Mouse (Mus musculus): Measurements from ENCODE around the gene Stk4. TPM values are rescaled to one million over a fixed set of nuclear protein-coding genes. Genes with fewer than 3 reads are reported as not detected.

Stk4 gene
- polyA plus RNA-seq, 1 experiment from 2014 or later, result 28.8 TPM

GRCm38 (mm10) chr2:164079488-164079887 lies 9.4 kb downstream of the Stk4 start:
- no peak for DNase-seq (ENCODE audit: low read depth, low spot score)
- no peaks in the 10 kb centered on the region for H3K27me3 ChIP-seq
- in situ Hi-C loops (cut with MboI; ENCODE audit: low pct_unique_long_range_greater_than_20kb), result no loop called here
- no peak for TF ChIP-seq CTCF (IDR thresholded peaks at IDR 0.05)
- CTCF ChIA-PET, result no interaction called here
- ATAC-seq, result no peak
- POLR2A ChIA-PET, result interaction anchor here (0.8 kb wide), 1 partner anchor 8 kb away, joined by 3 read pairs; the partner anchor contains the start of gene Tomm34

- ChIA-PET CTCF (interaction anchor here (0.6 kb wide), 1 partner anchor 227 kb away, joined by 3 read pairs; no protein-coding TSS in a partner anchor), POLR2A (no interaction called here)
- no peak for TF ChIP-seq CTCF (IDR thresholded peaks at IDR 0.05)
- no peak for ATAC-seq
- in situ Hi-C loops (cut with MboI; ENCODE audit: low pct_unique_long_range_greater_than_20kb), result no loop called here
- no peaks in the 10 kb centered on the region for H3K27me3 ChIP-seq
- no peak for DNase-seq (ENCODE audit: low read depth, low spot score)
These were observed 11.5 kb downstream of the Stk4 start for GRCm38 (mm10) chr2:164081577-164081976.

GRCm38 (mm10) chr2:164082175-164082574 lies 12.1 kb downstream of the Stk4 start:
- in situ Hi-C loops (cut with MboI; ENCODE audit: low pct_unique_long_range_greater_than_20kb), result no loop called here
- ChIA-PET CTCF (no interaction called here), POLR2A (no interaction called here)
- ATAC-seq (no peak), DNase-seq (ENCODE audit: low read depth, low spot score) (no peak)
- TF ChIP-seq CTCF (IDR thresholded peaks at IDR 0.05), result no peak
- H3K27me3 ChIP-seq, result no peaks in the 10 kb centered on the region

- no peak for TF ChIP-seq CTCF (IDR thresholded peaks at IDR 0.05)
- in situ Hi-C loops (cut with MboI; ENCODE audit: low pct_unique_long_range_greater_than_20kb), result no loop called here
- no peaks in the 10 kb centered on the region for H3K27me3 ChIP-seq
- DNase-seq (ENCODE audit: low read depth, low spot score) (no peak), ATAC-seq (no peak)
- ChIA-PET CTCF (interaction anchor here (0.7 kb wide), 1 partner anchor 11 kb away, joined by 3 read pairs; no protein-coding TSS in a partner anchor), POLR2A (interaction anchor here (0.8 to 1.0 kb wide), 2 partner anchors 8 to 17 kb away, joined by 3 to 4 read pairs; no protein-coding TSS in a partner anchor)
These were observed 13.7 kb downstream of the Stk4 start for GRCm38 (mm10) chr2:164083609-164084341.

- ChIA-PET POLR2A (interaction anchor here (1.0 kb wide), 1 partner anchor 9 kb away, joined by 4 read pairs; no protein-coding TSS in a partner anchor), CTCF (no interaction called here)
- DNase-seq (ENCODE audit: low read depth, low spot score), result no peak
- no peak for ATAC-seq
- in situ Hi-C loops (cut with MboI; ENCODE audit: low pct_unique_long_range_greater_than_20kb), result no loop called here
- H3K27me3 ChIP-seq, result no peaks in the 10 kb centered on the region
- no peak for TF ChIP-seq CTCF (IDR thresholded peaks at IDR 0.05)
These were observed 14.2 kb downstream of the Stk4 start for GRCm38 (mm10) chr2:164084342-164084700.

- CTCF ChIA-PET, result no interaction called here
- POLR2A ChIA-PET, result no interaction called here
- ATAC-seq, result no peak
- no peak for DNase-seq (ENCODE audit: low read depth, low spot score)
- TF ChIP-seq CTCF (IDR thresholded peaks at IDR 0.05), result no peak
- in situ Hi-C loops (cut with MboI; ENCODE audit: low pct_unique_long_range_greater_than_20kb), result no loop called here
- no peaks in the 10 kb centered on the region for H3K27me3 ChIP-seq
These were observed 17.4 kb downstream of the Stk4 start for GRCm38 (mm10) chr2:164087416-164088017.

GRCm38 (mm10) chr2:164089508-164089907 lies 19.4 kb downstream of the Stk4 start:
- ChIA-PET CTCF (interaction anchor here (0.7 to 1.5 kb wide), 3 partner anchors 14 to 429 kb away, joined by 3 to 4 read pairs (median 3); no protein-coding TSS in a partner anchor), POLR2A (no interaction called here)
- TF ChIP-seq CTCF (IDR thresholded peaks at IDR 0.05), result no peak

GRCm38 (mm10) chr2:164094152-164094551 lies 24.0 kb downstream of the Stk4 start:
- in situ Hi-C loops (cut with MboI; ENCODE audit: low pct_unique_long_range_greater_than_20kb), result no loop called here
- no peaks in the 10 kb centered on the region for H3K27me3 ChIP-seq
- POLR2A ChIA-PET, result no interaction called here
- DNase-seq (ENCODE audit: low read depth, low spot score) (no peak), ATAC-seq (no peak)
- TF ChIP-seq CTCF (IDR thresholded peaks at IDR 0.05), result peak; percentile 8
- CTCF ChIA-PET, result interaction anchor here (1.0 to 1.1 kb wide), 2 partner anchors 19 to 73 kb away, joined by 3 to 4 read pairs; no protein-coding TSS in a partner anchor

More at GRCm38 (mm10) chr2:164089508-164089907, 19.4 kb downstream of the Stk4 start:
- no peaks in the 10 kb centered on the region for H3K27me3 ChIP-seq
- DNase-seq (ENCODE audit: low read depth, low spot score) (no peak), ATAC-seq (no peak)
- in situ Hi-C loops (cut with MboI; ENCODE audit: low pct_unique_long_range_greater_than_20kb), result no loop called here

GRCm38 (mm10) chr2:164098603-164099250 lies 28.6 kb downstream of the Stk4 start:
- TF ChIP-seq CTCF (IDR thresholded peaks at IDR 0.05), result no peak
- in situ Hi-C loops (cut with MboI; ENCODE audit: low pct_unique_long_range_greater_than_20kb), result no loop called here
- ChIA-PET POLR2A (no interaction called here), CTCF (no interaction called here)
- H3K27me3 ChIP-seq, result no peaks in the 10 kb centered on the region
- ATAC-seq (no peak), DNase-seq (ENCODE audit: low read depth, low spot score) (no peak)

- ChIA-PET CTCF (no interaction called here), POLR2A (interaction anchor here (0.6 kb wide), 2 partner anchors 41 to 280 kb away, joined by 3 to 5 read pairs; no protein-coding TSS in a partner anchor)
- ATAC-seq (no peak), DNase-seq (ENCODE audit: low read depth, low spot score) (peak; percentile 78)
- no peaks in the 10 kb centered on the region for H3K27me3 ChIP-seq
- TF ChIP-seq CTCF (IDR thresholded peaks at IDR 0.05), result no peak
- in situ Hi-C loops (cut with MboI; ENCODE audit: low pct_unique_long_range_greater_than_20kb), result loop anchor here (10.0 to 25.0 kb wide), 3 partner anchors 243 to 435 kb away; partner anchors contain the start of gene Slpi
These were observed 31.8 kb downstream of the Stk4 start for GRCm38 (mm10) chr2:164101936-164102335.

All from Patski (cell line).